Mouse (Mus musculus): Measurements from ENCODE around the gene Nckap5l. TPM values are rescaled to one million over a fixed set of nuclear protein-coding genes. Genes with fewer than 3 reads are reported as not detected.

Nckap5l gene
- polyA plus RNA-seq, 1 experiment from 2014 or later, result 9.1 TPM

DNA sequence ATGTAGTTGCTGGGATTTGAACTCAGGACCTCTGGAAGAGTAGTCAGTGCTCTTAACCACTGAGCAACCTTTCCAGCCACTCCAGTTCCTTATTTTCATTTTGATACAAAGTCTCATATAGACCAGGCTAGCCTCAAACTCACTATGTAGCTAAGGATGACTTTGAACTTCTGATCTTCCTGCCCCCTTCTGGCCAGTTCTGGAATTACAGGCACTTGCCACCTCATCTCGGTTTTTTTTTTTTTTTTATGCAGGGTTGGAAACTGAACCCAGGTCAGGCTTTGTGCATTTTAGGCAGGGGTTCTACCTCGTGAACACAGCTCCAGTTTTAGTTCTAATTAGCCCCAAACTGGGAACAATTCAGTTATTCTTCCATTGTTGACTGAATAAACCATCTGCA is 41.8 kb downstream of the Nckap5l start:
- Histone ChIP-seq H3K27me3 (replicated peaks; ENCODE audit: control insufficient read depth, insufficient read depth, low read length) (no peaks in the 10 kb centered on the region), H3K4me2 (ENCODE audit: low read length) (no peak overlapping the region), H3K27ac (ENCODE audit: low read depth, low read length) (no peak overlapping the region), H3K9me3 (replicated peaks; ENCODE audit: control insufficient read depth, low read length) (no peaks in the 10 kb centered on the region), H3K9ac (ENCODE audit: low read length) (no peak overlapping the region), H3K4me1 (ENCODE audit: control insufficient read depth, insufficient read depth, low read length) (peaks cover 5% of the 10 kb centered on the region), H3K4me3 (ENCODE audit: low read depth, low read length) (no peak overlapping the region), H3K36me3 (ENCODE audit: control insufficient read depth, insufficient read depth, low read length) (no peaks in the 10 kb centered on the region)
- DNase-seq (ENCODE audit: low spot score) (peak; percentile 35), ATAC-seq (no peak)
- WGBS, result 16% methylated on average over 2 of the region's 2 CpGs

GRCm38 (mm10) chr15:99411747-99412146 is 45.8 kb downstream of the Nckap5l start:
- peaks cover 35% of the 10 kb centered on the region for H3K36me3 ChIP-seq (ENCODE audit: control insufficient read depth, insufficient read depth, low read length)
- no peak for DNase-seq (ENCODE audit: low spot score)
- no peaks in the 10 kb centered on the region for H3K4me1 ChIP-seq (ENCODE audit: control insufficient read depth, insufficient read depth, low read length)
- no peak overlapping the region for H3K4me2 ChIP-seq (ENCODE audit: low read length)
- no peak overlapping the region for H3K27ac ChIP-seq (ENCODE audit: low read depth, low read length)
- no peak for ATAC-seq
- WGBS, result 62% methylated on average over 14 of the region's 14 CpGs
- no peaks in the 10 kb centered on the region for H3K27me3 ChIP-seq (replicated peaks; ENCODE audit: control insufficient read depth, insufficient read depth, low read length)
- no peak overlapping the region for H3K4me3 ChIP-seq (ENCODE audit: low read depth, low read length)
- no peaks in the 10 kb centered on the region for H3K9me3 ChIP-seq (replicated peaks; ENCODE audit: control insufficient read depth, low read length)
- H3K9ac ChIP-seq (ENCODE audit: low read length), result no peak overlapping the region

- H3K36me3 ChIP-seq (ENCODE audit: control insufficient read depth, insufficient read depth, low read length), result peaks cover 64% of the 10 kb centered on the region
- ATAC-seq, result no peak
- H3K9ac ChIP-seq (ENCODE audit: low read length), result no peak overlapping the region
- no peak overlapping the region for H3K4me2 ChIP-seq (ENCODE audit: low read length)
- H3K9me3 ChIP-seq (replicated peaks; ENCODE audit: control insufficient read depth, low read length), result no peaks in the 10 kb centered on the region
- no peak overlapping the region for H3K27ac ChIP-seq (ENCODE audit: low read depth, low read length)
- DNase-seq (ENCODE audit: low spot score), result no peak
- H3K4me1 ChIP-seq (ENCODE audit: control insufficient read depth, insufficient read depth, low read length), result no peaks in the 10 kb centered on the region
- no peaks in the 10 kb centered on the region for H3K27me3 ChIP-seq (replicated peaks; ENCODE audit: control insufficient read depth, insufficient read depth, low read length)
- WGBS, result 95% methylated on average over 9 of the region's 9 CpGs
- H3K4me3 ChIP-seq (ENCODE audit: low read depth, low read length), result no peak overlapping the region
These were observed 48.7 kb downstream of the Nckap5l start for GRCm38 (mm10) chr15:99408845-99409244.

DNA sequence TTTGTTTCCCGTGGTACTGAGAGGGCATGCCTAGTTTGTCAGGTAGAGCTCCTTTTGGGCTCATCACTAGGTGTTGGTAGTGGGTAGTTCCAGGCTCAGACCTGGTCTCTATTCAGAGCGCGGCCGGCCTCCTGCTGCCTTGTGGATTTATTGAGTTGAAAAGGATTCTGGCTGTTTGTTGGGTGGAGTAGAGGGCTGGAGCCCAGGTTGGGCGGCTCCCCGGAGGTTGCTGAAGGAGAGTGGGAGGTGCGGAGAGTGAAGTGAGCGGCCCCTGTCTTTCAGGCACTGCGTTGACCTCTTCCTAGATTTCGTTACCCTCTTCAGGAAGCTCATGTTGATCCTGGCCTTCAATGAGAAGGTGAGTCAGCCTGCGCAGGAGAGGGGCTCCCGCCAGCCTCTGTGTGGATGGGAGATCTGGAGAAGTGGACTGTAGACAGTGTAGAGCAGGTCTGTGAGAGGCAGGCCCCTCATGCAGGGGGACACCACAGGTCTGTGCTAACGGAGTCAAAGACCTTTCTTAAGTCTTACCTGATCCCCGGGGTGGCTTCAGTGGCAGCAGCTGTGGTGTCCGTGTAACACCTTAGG is 50.5 kb downstream of the Nckap5l start:
- Histone ChIP-seq H3K4me2 (ENCODE audit: low read length) (no peak overlapping the region), H3K27me3 (replicated peaks; ENCODE audit: control insufficient read depth, insufficient read depth, low read length) (no peaks in the 10 kb centered on the region), H3K36me3 (ENCODE audit: control insufficient read depth, insufficient read depth, low read length) (peaks cover 78% of the 10 kb centered on the region), H3K4me1 (ENCODE audit: control insufficient read depth, insufficient read depth, low read length) (no peaks in the 10 kb centered on the region), H3K9ac (ENCODE audit: low read length) (no peak overlapping the region), H3K4me3 (ENCODE audit: low read depth, low read length) (no peak overlapping the region), H3K9me3 (replicated peaks; ENCODE audit: control insufficient read depth, low read length) (no peaks in the 10 kb centered on the region), H3K27ac (ENCODE audit: low read depth, low read length) (no peak overlapping the region)
- WGBS, result 91% methylated on average over 15 of the region's 15 CpGs
- no peak for ATAC-seq
- DNase-seq (ENCODE audit: low spot score), result no peak

- Histone ChIP-seq H3K36me3 (ENCODE audit: control insufficient read depth, insufficient read depth, low read length) (peaks cover 82% of the 10 kb centered on the region), H3K9ac (ENCODE audit: low read length) (no peak overlapping the region), H3K9me3 (replicated peaks; ENCODE audit: control insufficient read depth, low read length) (no peaks in the 10 kb centered on the region), H3K27ac (ENCODE audit: low read depth, low read length) (no peak overlapping the region), H3K27me3 (replicated peaks; ENCODE audit: control insufficient read depth, insufficient read depth, low read length) (no peaks in the 10 kb centered on the region), H3K4me1 (ENCODE audit: control insufficient read depth, insufficient read depth, low read length) (no peaks in the 10 kb centered on the region), H3K4me3 (ENCODE audit: low read depth, low read length) (no peak overlapping the region), H3K4me2 (ENCODE audit: low read length) (no peak overlapping the region)
- DNase-seq (ENCODE audit: low spot score), result no peak
- WGBS, result 92% methylated on average over 9 of the region's 9 CpGs
- ATAC-seq, result no peak
These were observed 52.4 kb downstream of the Nckap5l start for GRCm38 (mm10) chr15:99405150-99405549.

DNA sequence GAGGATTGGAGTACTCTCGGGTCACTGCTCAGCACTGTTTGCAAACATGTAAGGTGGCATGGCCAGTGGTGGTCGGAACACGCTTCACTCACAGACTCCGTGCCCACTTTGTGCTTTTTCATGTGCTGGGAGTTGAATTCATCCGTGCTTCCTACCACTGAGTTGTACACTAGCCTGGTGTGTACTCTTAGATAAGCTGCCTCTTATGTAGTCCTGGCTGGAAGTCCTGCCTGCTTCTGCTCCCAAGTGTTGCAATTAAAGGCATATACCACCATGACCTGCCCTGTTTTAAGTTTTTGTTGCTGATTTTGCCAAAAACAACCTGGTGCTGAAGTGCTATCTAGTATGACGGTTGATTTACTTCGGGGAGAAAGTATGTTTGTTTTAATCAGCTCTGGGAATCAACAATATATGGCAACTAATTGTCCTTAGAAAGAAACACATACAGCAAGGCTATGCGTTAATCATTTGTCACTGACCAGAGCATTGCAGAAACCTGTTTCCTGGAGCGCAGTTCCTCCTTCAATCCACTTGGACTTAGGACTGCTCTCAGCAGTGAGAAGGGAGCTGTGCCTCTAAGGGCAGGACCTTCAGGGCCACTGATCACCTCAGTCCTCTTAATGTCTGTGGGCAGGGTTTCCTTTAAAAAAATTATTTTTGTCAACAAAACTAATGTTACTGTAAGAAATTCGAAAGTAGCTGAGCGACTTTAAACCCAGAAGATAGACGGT is 54.2 kb downstream of the Nckap5l start:
- no peak for DNase-seq (ENCODE audit: low spot score)
- Histone ChIP-seq H3K4me2 (ENCODE audit: low read length) (no peak overlapping the region), H3K4me3 (ENCODE audit: low read depth, low read length) (no peak overlapping the region), H3K27me3 (replicated peaks; ENCODE audit: control insufficient read depth, insufficient read depth, low read length) (no peaks in the 10 kb centered on the region), H3K4me1 (ENCODE audit: control insufficient read depth, insufficient read depth, low read length) (no peaks in the 10 kb centered on the region), H3K27ac (ENCODE audit: low read depth, low read length) (no peak overlapping the region), H3K9ac (ENCODE audit: low read length) (no peak overlapping the region), H3K36me3 (ENCODE audit: control insufficient read depth, insufficient read depth, low read length) (peaks cover 64% of the 10 kb centered on the region), H3K9me3 (replicated peaks; ENCODE audit: control insufficient read depth, low read length) (no peaks in the 10 kb centered on the region)
- no peak for ATAC-seq
- 94% methylated on average over 12 of the region's 12 CpGs for WGBS

GRCm38 (mm10) chr15:99400602-99401001 is 56.9 kb downstream of the Nckap5l start:
- no peaks in the 10 kb centered on the region for H3K4me1 ChIP-seq (ENCODE audit: control insufficient read depth, insufficient read depth, low read length)
- DNase-seq (ENCODE audit: low spot score), result no peak
- H3K27me3 ChIP-seq (replicated peaks; ENCODE audit: control insufficient read depth, insufficient read depth, low read length), result no peaks in the 10 kb centered on the region
- H3K4me2 ChIP-seq (ENCODE audit: low read length), result no peak overlapping the region
- H3K9me3 ChIP-seq (replicated peaks; ENCODE audit: control insufficient read depth, low read length), result no peaks in the 10 kb centered on the region
- H3K27ac ChIP-seq (ENCODE audit: low read depth, low read length), result no peak overlapping the region
- H3K4me3 ChIP-seq (ENCODE audit: low read depth, low read length), result no peak overlapping the region
- H3K36me3 ChIP-seq (ENCODE audit: control insufficient read depth, insufficient read depth, low read length), result peaks cover 37% of the 10 kb centered on the region
- no peak overlapping the region for H3K9ac ChIP-seq (ENCODE audit: low read length)
- ATAC-seq, result no peak
- 96% methylated on average over 6 of the region's 6 CpGs for WGBS

DNA sequence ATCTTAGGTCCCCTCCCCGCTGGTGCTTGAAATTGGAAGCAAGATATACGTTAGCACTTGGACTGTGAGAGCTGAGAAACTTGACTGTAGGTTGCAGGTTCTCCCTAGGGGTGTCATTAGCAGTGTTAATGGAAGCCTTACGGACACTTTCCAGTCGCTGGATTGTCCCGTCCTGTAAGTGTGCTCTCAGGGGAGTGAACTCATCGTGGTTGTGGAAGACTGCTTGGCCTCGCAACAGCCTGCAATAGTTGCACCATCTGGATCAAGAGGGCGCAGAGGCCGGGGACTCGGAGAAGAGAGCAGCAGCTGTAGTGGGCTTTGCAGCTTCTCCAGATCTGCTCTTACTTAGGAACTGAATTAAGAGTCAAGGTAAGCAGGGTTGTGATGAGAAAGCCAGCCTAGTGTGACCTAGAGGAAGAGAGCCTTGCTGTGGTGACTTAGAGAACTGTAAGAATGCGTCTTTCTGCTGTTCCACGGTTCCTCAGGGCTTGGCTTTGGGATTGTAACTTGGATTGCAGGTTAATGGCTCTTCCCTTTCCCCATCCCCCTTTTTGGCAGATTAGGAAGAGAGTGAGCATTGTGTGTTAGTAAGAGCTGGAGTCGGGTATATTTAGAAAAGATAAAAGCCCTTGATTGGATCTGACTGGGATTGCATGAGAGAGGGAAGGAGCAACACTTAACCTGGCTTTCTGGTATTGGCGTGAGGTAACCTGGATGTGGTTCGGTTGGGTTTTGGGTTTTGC is 57.9 kb downstream of the Nckap5l start:
- no peak overlapping the region for H3K4me2 ChIP-seq (ENCODE audit: low read length)
- H3K27ac ChIP-seq (ENCODE audit: low read depth, low read length), result no peak overlapping the region
- 80% methylated on average over 15 of the region's 15 CpGs for WGBS
- no peaks in the 10 kb centered on the region for H3K9me3 ChIP-seq (replicated peaks; ENCODE audit: control insufficient read depth, low read length)
- H3K36me3 ChIP-seq (ENCODE audit: control insufficient read depth, insufficient read depth, low read length), result peaks cover 28% of the 10 kb centered on the region
- no peaks in the 10 kb centered on the region for H3K27me3 ChIP-seq (replicated peaks; ENCODE audit: control insufficient read depth, insufficient read depth, low read length)
- DNase-seq (ENCODE audit: low spot score) (no peak), ATAC-seq (no peak)
- H3K9ac ChIP-seq (ENCODE audit: low read length), result no peak overlapping the region
- peaks cover 6% of the 10 kb centered on the region; the same call in 1 of the 2 replicates for H3K4me1 ChIP-seq (ENCODE audit: control insufficient read depth, insufficient read depth, low read length)
- H3K4me3 ChIP-seq (ENCODE audit: low read depth, low read length), result no peak overlapping the region

DNA sequence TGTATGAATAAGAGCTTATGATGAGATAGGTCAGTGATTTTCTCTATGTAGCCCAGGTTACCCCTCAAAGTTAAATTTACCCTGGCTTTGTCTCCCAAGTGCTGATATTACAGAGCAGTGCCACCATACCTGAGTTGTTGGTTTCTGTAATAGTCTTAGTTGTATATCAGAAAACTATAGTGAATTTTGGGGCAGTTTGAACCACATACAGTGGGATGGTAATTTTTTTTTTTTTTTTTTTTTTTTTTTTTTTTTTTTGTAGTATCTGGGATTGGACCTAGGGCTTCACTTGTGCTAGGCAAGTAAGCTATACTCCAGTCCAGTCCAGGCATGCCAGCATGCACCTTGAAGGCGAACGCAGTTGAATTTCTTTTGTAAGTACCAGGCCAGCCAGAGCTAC is 59.9 kb downstream of the Nckap5l start:
- Histone ChIP-seq H3K4me2 (ENCODE audit: low read length) (no peak overlapping the region), H3K36me3 (ENCODE audit: control insufficient read depth, insufficient read depth, low read length) (peaks cover 8% of the 10 kb centered on the region; the same call in 1 of the 2 replicates), H3K4me3 (ENCODE audit: low read depth, low read length) (no peak overlapping the region), H3K4me1 (ENCODE audit: control insufficient read depth, insufficient read depth, low read length) (peaks cover 16% of the 10 kb centered on the region), H3K27me3 (replicated peaks; ENCODE audit: control insufficient read depth, insufficient read depth, low read length) (no peaks in the 10 kb centered on the region), H3K9ac (ENCODE audit: low read length) (no peak overlapping the region), H3K27ac (ENCODE audit: low read depth, low read length) (no peak overlapping the region), H3K9me3 (replicated peaks; ENCODE audit: control insufficient read depth, low read length) (no peaks in the 10 kb centered on the region)
- no peak for DNase-seq (ENCODE audit: low spot score)
- ATAC-seq, result no peak
- WGBS, result 95% methylated on average over 2 of the region's 2 CpGs
